Mouse (Mus musculus) liver, embryonic 11.5 days (tissue): ENCODE results near the gene Sun2. TPM values are rescaled to one million over a fixed set of nuclear protein-coding genes. Genes with fewer than 3 reads are reported as not detected.

Experiments
- ATAC-seq: fragments of 200-750 bp; cut with Nextera tagmentation; replicated peaks from 2 replicates; pipeline ENCODE4 v1.8.0; 2017; ENCODE audit warnings: moderate number of reproducible peaks, mild to moderate bottlenecking, moderate TSS enrichment, moderate library complexity; ENCODE audit not compliant: low FRiP score
- DNase-seq: peaks from one replicate; pipeline ENCODE4 v3.0.0-alpha.2; 2017; ENCODE audit warnings: low spot score
- H3K27ac ChIP-seq: fragments of 300-500 bp; sonication (generic); 2 replicates; pipeline ENCODE4 v1.5.1; 2014; ENCODE audit warnings: mild to moderate bottlenecking, low read depth, low read length, control low read depth
- H3K27me3 ChIP-seq: fragments of 300-500 bp; sonication (generic); replicated peaks from 2 replicates; pipeline ENCODE4 v1.6.1; 2014; ENCODE audit warnings: low read length, mixed read lengths; ENCODE audit not compliant: control insufficient read depth, insufficient read depth
- H3K36me3 ChIP-seq: fragments of 300-500 bp; sonication (generic); 2 replicates; pipeline ENCODE4 v1.6.1; 2014; ENCODE audit warnings: mild to moderate bottlenecking, low read length, moderate library complexity, mixed read lengths; ENCODE audit not compliant: control insufficient read depth, insufficient read depth
- H3K4me1 ChIP-seq: fragments of 300-500 bp; sonication (generic); replicated peaks from 2 replicates; pipeline ENCODE4 v1.6.1; 2014; ENCODE audit warnings: low read length, mixed read lengths; ENCODE audit not compliant: control insufficient read depth, insufficient read depth
- H3K4me2 ChIP-seq: fragments of 300-500 bp; sonication (generic); 2 replicates; pipeline ENCODE4 v1.6.1; 2014; ENCODE audit warnings: mild to moderate bottlenecking, control low read depth, moderate library complexity
- H3K4me3 ChIP-seq: fragments of 300-500 bp; sonication (generic); 2 replicates; pipeline ENCODE4 v1.5.1; 2014; ENCODE audit warnings: low read depth, low read length, control low read depth
- H3K9ac ChIP-seq: fragments of 300-500 bp; sonication (generic); 2 replicates; pipeline ENCODE4 v1.6.1; 2014; ENCODE audit warnings: low read depth, low read length, control low read depth
- H3K9me3 ChIP-seq: fragments of 300-500 bp; sonication (generic); 2 replicates; pipeline ENCODE4 v1.6.1; 2016; ENCODE audit warnings: low read length, inconsistent platforms, mixed read lengths; ENCODE audit not compliant: control insufficient read depth
- WGBS: fragments of 180-500 bp; shearing (Covaris S2); extraction: QIAGEN DNeasy Blood & Tissue Kit; methylation state at CpG from one replicate; pipeline ENCODE4 v1.1.7; 2014; 5-methylcytosine and 5-hydroxymethylcytosine counted together
- polyA plus RNA-seq: library from polyadenylated mRNA; unstranded; fragments of >200 nt; fragmentation: Nextera tagmentation; extraction: Ambion mirVana; gene quantifications from 2 replicates; pipeline ENCODE4 v1.2.1, GENCODE M21; 2014

Gene Sun2
- polyA plus RNA-seq, 1 experiment from 2014 or later = 2.2 TPM

DNA sequence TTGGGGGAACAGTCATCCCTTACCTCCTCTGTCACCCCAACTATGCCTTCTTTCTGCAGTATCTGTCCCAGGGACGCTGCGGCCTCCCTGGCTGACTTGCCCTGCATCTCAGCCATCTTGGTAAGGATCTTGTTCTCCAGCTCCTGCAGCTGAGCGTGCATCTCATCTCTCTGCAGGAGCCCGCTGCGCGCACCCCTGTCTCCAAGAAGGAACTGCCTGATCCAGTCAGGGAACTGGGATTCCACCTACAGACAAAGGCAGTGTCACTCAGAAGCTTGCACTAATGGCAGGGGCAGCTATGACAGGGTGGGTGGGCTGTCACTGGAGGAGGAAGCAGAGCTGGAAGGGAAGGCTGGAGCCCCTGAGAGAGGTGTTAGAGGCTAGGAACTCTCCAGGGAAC, 14.5 kb downstream of the Sun2 start:
- H3K4me2 ChIP-seq = no peak overlapping the region
- H3K9me3 ChIP-seq = no peaks in the 10 kb centered on the region
- H3K27me3 ChIP-seq = no peaks in the 10 kb centered on the region
- no peak for ATAC-seq
- no peak overlapping the region for H3K4me3 ChIP-seq
- no peak overlapping the region for H3K27ac ChIP-seq
- peaks cover 14% of the 10 kb centered on the region for H3K36me3 ChIP-seq
- no peak overlapping the region for H3K9ac ChIP-seq
- no peaks in the 10 kb centered on the region for H3K4me1 ChIP-seq
- no peak for DNase-seq
- WGBS = 88% methylated on average over 6 of the region's 6 CpGs

DNA sequence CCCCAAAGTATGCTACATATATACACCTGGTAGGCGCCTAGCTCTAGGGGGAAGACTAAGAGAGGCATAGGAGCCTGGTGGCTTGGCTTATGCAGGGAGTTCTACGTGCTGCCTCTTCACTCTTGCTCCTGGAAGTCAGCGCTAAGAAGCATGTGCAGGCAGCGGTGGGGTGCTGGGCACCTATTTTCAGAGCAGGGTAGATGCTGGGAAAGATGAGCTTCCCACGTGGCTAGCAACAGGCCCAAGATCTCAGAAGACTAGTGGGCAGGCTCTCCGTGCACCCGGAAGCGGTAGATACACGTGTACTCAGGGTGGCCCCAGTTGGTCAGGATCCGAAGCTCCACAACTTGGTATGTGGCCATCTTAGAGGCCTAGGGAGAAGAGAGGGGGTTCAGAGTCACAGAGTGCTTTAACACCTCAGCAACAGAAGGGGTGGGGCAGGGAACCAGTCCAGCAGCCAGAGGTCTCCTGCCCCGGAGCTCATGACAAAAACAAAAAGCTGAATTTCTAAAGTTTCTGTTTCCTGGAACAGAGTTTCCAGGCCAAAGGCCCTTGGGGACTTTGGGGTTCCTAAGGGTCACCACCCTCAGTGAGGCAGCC, 17.0 kb downstream of the Sun2 start:
- Histone ChIP-seq H3K27me3 (no peaks in the 10 kb centered on the region), H3K9ac (no peak overlapping the region), H3K9me3 (no peaks in the 10 kb centered on the region), H3K36me3 (peaks cover 18% of the 10 kb centered on the region), H3K4me1 (no peaks in the 10 kb centered on the region), H3K27ac (no peak overlapping the region), H3K4me3 (no peak overlapping the region), H3K4me2 (no peak overlapping the region)
- DNase-seq (no peak), ATAC-seq (no peak)
- 92% methylated on average over 11 of the region's 11 CpGs for WGBS

DNA sequence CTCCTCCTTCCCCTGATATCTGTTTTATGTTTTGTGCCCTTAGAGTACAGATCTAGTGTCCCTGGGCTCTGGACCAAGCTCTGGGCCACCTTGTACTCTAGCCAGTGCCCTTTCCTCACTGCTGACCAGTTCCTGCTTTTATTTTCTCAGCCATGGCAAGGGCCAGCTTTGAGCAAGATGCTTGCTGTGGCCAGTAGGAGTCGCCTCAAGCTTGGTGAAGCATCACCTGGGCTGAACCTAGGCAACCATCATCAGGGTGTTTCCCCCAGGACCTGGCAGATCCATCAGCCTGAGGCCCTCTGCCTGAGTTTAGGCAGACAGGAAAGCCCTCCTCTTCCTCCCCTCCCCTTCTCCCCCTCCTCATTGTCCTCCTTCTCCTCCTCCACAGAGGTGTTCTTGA, 18.9 kb downstream of the Sun2 start:
- ATAC-seq (no peak), DNase-seq (no peak)
- H3K27ac ChIP-seq = no peak overlapping the region
- H3K9ac ChIP-seq = no peak overlapping the region
- no peaks in the 10 kb centered on the region for H3K27me3 ChIP-seq
- 25% methylated on average over 1 of the region's 1 CpGs for WGBS
- no peak overlapping the region for H3K4me3 ChIP-seq
- H3K4me1 ChIP-seq = no peaks in the 10 kb centered on the region
- peaks cover 29% of the 10 kb centered on the region for H3K36me3 ChIP-seq
- no peak overlapping the region for H3K4me2 ChIP-seq
- no peaks in the 10 kb centered on the region for H3K9me3 ChIP-seq

DNA sequence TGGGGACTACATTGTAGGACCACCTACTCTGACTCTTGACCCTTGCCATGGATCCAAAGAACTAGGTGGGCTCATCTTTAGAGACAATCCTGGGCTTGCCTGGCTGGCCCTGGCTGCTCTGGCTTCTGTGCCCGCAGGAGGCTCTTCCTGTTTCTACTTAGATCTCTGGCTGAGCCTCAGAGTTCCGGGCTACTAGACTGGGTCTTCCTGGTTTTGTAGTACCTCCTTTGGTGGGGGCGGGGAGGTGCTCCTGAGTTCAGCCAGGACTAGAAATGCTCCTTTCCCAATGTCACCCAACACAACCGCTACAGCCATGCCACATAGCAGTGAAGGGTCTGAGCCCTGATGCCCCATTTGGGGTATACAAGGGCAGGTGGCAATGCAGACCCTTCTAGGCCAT, 21.5 kb downstream of the Sun2 start:
- H3K27me3 ChIP-seq = no peaks in the 10 kb centered on the region
- no peak overlapping the region for H3K27ac ChIP-seq
- no peaks in the 10 kb centered on the region for H3K9me3 ChIP-seq
- H3K4me2 ChIP-seq = no peak overlapping the region
- WGBS = 77% methylated on average over 4 of the region's 4 CpGs
- no peak overlapping the region for H3K4me3 ChIP-seq
- H3K4me1 ChIP-seq = no peaks in the 10 kb centered on the region
- peaks cover 41% of the 10 kb centered on the region for H3K36me3 ChIP-seq
- no peak overlapping the region for H3K9ac ChIP-seq
- DNase-seq = no peak
- ATAC-seq = no peak

DNA sequence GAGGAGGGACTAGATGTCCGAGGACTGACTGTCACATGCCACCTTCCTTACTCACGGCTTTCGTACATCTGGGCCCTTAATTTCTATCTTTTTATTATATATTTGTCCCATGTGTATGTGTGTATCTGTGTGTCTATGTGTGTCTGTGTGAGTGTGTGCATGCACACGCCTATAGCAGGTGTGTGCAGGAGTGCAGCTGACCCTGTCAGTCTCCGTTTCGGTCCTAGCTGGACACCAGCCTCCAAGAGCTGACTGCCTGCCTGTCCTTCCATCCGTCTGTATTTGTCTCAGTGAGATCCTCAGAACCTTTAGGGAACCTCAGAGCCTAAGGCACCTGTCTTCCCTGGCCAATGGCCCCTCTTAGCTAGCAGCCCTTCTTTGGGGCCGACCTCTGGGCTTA, 22.1 kb downstream of the Sun2 start:
- H3K9me3 ChIP-seq = no peaks in the 10 kb centered on the region
- H3K36me3 ChIP-seq = peaks cover 43% of the 10 kb centered on the region
- DNase-seq (no peak), ATAC-seq (no peak)
- H3K9ac ChIP-seq = no peak overlapping the region
- WGBS = 88% methylated on average over 8 of the region's 8 CpGs
- no peak overlapping the region for H3K4me3 ChIP-seq
- no peak overlapping the region for H3K27ac ChIP-seq
- H3K4me2 ChIP-seq = no peak overlapping the region
- no peaks in the 10 kb centered on the region for H3K4me1 ChIP-seq
- H3K27me3 ChIP-seq = no peaks in the 10 kb centered on the region

DNA sequence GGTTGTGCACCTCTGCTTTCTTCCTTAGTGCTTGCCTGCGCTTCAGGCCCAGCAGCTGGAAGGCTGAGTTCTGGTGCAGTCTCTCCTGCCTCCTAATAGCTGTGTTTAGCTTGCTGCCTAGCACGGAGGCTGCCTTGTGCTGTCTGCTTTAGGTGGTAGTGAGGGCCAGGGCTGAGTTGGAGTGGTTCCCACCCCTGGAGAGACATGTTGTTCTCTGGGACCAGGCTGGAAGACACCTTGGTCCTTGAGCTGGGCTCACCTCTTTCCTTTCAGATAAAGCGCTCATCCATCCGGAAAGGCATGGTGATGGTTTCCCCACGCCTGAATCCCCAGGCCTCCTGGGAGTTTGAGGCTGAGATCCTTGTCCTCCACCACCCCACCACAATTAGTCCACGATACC, 25.6 kb downstream of the Sun2 start:
- 93% methylated on average over 6 of the region's 6 CpGs for WGBS
- Histone ChIP-seq H3K9me3 (no peaks in the 10 kb centered on the region), H3K27me3 (no peaks in the 10 kb centered on the region), H3K4me2 (no peak overlapping the region), H3K9ac (no peak overlapping the region), H3K27ac (0 out of 2 replicates have a peak overlapping the region, but pooled peaks have one; percentile 5), H3K4me3 (no peak overlapping the region), H3K36me3 (peaks cover 48% of the 10 kb centered on the region), H3K4me1 (no peaks in the 10 kb centered on the region)
- no peak for DNase-seq
- ATAC-seq = no peak

DNA sequence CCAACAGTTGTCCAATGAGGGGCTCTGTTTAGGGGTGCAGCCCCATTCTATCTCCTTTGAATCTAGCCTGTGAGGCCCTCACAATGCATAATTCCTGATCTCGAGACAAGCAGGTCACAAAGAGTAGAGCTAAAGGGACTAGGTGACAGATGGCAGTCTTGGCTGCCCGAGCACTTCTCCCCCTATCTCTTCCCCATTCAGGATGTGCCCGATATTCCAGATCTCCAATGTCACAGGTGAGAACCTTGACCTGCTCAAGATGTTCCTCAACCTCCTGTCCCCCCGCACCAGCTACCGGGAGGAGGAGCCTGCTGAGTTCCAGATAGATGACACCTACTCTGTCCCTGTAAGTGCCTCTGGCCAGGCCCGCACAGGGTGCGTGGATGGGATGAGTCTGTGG, 26.7 kb downstream of the Sun2 start:
- no peaks in the 10 kb centered on the region for H3K4me1 ChIP-seq
- peaks cover 47% of the 10 kb centered on the region for H3K36me3 ChIP-seq
- no peaks in the 10 kb centered on the region for H3K27me3 ChIP-seq
- WGBS = 94% methylated on average over 7 of the region's 7 CpGs
- ATAC-seq (no peak), DNase-seq (no peak)
- no peak overlapping the region for H3K4me3 ChIP-seq
- no peak overlapping the region for H3K4me2 ChIP-seq
- H3K9me3 ChIP-seq = no peaks in the 10 kb centered on the region
- H3K9ac ChIP-seq = no peak overlapping the region
- H3K27ac ChIP-seq = no peak overlapping the region

DNA sequence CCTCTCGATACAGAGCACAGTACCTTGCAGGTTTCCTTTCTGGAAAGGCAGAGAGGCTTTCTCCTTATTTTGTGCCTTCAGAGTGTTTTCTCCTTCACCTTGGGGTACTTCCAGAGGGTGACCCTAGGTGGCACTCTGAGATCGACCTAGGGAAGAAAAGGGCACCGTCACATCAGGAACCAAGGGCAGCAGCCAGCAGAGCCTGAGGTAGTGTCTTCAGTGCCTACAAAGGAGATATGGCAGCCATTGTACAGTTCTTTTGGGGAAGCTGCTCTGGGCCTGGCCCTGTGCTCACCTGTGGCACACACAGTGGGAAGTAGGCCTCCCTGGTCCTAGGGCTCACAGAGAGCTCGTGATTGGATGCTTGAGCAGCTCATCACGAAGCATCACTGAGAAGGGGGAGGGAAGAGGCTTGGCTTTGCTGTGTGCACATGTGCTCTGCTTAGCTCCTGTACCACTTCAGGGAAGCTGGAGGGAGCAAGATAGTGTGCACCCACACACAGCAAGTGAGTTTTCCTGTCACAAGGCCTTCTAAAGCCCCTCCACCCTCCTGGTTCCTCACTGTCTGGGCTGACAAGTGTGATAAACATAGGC, 34.0 kb downstream of the Sun2 start:
- Histone ChIP-seq H3K27me3 (no peaks in the 10 kb centered on the region), H3K4me2 (no peak overlapping the region), H3K9me3 (no peaks in the 10 kb centered on the region), H3K9ac (no peak overlapping the region), H3K27ac (no peak overlapping the region), H3K4me3 (no peak overlapping the region), H3K36me3 (peaks cover 15% of the 10 kb centered on the region), H3K4me1 (no peaks in the 10 kb centered on the region)
- DNase-seq = no peak
- ATAC-seq = no peak
- WGBS = 87% methylated on average over 5 of the region's 5 CpGs

DNA sequence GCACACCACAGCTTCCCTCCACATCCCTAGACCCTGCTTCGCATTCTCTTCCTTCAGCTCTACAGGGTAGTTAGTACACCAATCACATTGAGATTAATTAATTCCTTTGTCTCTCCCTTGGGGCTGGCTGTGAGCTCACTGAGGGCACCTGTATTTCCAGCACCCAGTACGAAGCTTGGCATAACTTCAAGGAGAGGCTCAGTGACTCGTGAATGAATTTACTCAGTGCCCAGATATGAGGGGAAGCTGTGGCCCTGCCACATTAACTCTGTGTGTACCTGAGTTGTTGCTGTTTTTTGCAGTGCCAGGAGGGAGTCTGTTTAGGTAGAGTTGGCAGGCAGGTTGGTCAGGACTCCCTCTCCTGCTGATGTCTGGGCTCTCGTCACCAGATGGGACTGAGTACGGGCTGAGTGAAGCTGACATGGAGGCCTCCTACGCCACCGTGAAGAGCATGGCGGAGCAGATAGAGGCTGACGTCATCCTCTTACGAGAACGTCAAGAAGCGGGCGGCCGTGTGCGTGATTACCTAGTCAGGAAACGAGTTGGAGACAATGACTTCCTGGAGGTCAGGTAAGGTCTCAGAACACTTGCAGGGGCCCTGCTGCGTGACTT, 35.6 kb downstream of the Sun2 start:
- H3K9me3 ChIP-seq = no peaks in the 10 kb centered on the region
- ATAC-seq (no peak), DNase-seq (no peak)
- H3K36me3 ChIP-seq = peaks cover 12% of the 10 kb centered on the region; the same call in 1 of the 2 replicates
- H3K4me1 ChIP-seq = no peaks in the 10 kb centered on the region
- no peaks in the 10 kb centered on the region for H3K27me3 ChIP-seq
- H3K4me3 ChIP-seq = no peak overlapping the region
- no peak overlapping the region for H3K9ac ChIP-seq
- WGBS = 82% methylated on average over 17 of the region's 17 CpGs
- no peak overlapping the region for H3K4me2 ChIP-seq
- no peak overlapping the region for H3K27ac ChIP-seq
